Mouse (Mus musculus) adrenal gland, postnatal 10 days (tissue): ENCODE data around the gene Exoc6b. TPM values are rescaled to one million over a fixed set of nuclear protein-coding genes. Genes with fewer than 3 reads are reported as not detected.
"Not testable (repeated sequence)": the region's sequence is repeated elsewhere in the genome, so short reads cannot be mapped to it uniquely, and the experiment has no call there.

Source experiments
- DNase-seq: peaks from one replicate; pipeline ENCODE4 v3.0.0; 2021; ENCODE audit warnings: mixed read lengths
- long read RNA-seq, 2 experiments: library from polyadenylated mRNA; stranded (forward); transcript quantifications; one replicate each; pipeline ENCODE4 v2.0.0; 2021
- total RNA-seq, 2 experiments: library from RNA; stranded (reverse); gene quantifications; 2 replicates each; pipeline ENCODE4 v1.2.3; 2021

Exoc6b gene
- 10 to 100 TPM; 27.3 to 40.3 TPM for total RNA-seq
- long read RNA-seq, experiment 1, partial matches to known transcripts: 3 of 4 reads
- long read RNA-seq, experiment 1, other reads (novel, unspliced or antisense): 0 of 4 reads
- long read RNA-seq, experiment 2, partial matches to known transcripts: 1 of 5 reads
- long read RNA-seq, experiment 2, other reads (novel, unspliced or antisense): 2 of 5 reads

DNA sequence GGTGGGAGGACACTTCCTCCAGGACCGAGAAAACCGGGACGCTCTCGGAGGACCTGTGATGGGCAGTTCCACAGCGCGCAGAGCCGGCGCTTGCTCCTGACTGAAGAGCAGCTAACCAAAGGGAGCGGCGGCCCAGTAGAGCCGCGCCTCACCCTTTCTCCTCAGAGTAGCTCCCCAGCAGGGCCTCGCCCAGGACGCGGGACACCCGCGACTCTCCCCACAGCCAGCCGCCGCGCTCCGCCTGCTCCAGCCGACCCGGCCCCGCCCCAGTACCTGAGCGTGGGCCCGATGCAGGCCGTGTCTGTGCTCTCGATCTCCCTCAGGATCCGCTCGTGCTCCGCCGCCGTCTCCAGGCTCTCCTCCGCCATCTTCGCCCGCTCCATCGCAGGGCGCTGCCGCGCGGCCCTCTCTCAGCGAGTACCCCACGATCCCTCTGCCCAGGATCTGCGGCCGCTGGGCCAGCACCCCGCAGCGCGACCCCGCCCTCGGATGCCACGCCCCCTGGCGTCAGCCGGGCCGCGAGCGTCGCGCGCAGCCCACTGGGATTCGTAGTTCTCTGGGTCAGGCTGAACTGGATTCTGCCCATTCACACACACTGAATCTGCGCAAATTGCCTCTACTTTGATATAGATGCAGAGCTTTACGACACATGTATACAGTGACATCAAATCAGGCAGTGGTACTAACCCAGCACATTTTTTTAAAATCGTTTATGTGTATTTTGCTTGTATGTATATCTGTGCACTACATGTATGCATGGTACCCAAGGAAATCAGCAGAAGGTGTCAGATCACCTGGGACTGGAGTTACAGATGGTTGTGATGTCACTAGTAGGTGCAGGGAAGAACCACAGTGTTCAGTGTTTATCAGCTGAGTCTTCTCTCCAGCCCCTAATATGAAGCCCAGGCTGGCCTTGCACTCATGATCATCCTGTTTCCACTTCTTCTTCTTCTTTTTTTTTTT, at the start of gene Exoc6b:
Gene Exoc6b (minus strand): TSS at position 491 of the 963 bp plus-strand sequence.
- DNase-seq: peak; percentile 94

DNA sequence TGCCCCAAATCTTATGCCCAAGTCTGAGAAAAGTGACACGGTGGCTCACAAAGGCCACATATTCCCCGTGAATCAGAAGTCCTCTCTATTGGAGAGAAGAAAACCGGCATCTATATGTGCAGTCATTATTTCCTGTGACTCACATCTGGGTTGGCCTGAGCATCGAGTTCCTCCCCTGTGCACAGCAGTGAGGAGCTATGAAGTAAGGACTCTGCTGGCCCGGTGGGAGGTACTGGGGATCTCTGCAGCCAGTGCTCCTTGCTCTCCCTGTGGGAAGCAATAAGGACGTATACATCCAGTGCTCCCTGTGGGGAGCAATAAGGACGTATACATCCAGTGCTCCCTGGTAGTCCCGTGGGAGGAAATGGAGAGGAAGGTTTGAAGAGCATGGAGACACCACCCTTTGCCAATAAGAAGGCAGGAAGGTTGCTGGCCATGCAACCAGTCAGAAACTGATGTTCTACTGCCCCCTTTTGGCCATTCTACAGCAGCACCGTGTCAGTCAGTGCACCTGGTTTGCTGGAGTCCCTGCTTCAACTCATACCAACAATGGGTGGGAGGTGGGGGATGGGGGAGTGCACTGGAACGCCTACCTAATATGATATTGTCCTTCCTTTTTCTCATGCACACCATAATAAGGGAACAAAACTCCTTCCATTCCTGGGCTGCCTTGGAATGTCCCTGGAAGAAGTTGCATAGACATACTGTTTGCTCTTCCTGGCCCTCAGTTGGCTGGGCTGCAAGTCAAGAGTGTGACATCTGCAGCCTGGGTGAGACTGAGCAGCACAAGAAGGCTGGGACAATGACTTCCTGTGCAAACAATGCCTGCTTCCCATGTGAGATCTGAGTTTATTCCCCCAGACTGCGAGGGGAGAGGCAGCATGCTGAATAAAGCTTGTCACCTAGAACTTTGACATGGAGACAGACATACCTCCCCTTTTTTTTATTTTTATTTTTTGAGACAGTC, 48.5 kb upstream of the Exoc6b start:
- peak; percentile 69 for DNase-seq

- DNase-seq: no peak
Measured at GRCm38 (mm10) chr6:85105033-85105615, 35.8 kb upstream of the Exoc6b start.

- no peak for DNase-seq
Measured at GRCm38 (mm10) chr6:85103321-85103720, 34.0 kb upstream of the Exoc6b start.

- DNase-seq: peak; percentile 82
Measured at GRCm38 (mm10) chr6:85096441-85096840, 27.1 kb upstream of the Exoc6b start.

- no peak for DNase-seq
Measured at GRCm38 (mm10) chr6:85087425-85087824, 18.1 kb upstream of the Exoc6b start.

GRCm38 (mm10) chr6:85086645-85087044, 17.3 kb upstream of the Exoc6b start:
- DNase-seq: no peak

DNA sequence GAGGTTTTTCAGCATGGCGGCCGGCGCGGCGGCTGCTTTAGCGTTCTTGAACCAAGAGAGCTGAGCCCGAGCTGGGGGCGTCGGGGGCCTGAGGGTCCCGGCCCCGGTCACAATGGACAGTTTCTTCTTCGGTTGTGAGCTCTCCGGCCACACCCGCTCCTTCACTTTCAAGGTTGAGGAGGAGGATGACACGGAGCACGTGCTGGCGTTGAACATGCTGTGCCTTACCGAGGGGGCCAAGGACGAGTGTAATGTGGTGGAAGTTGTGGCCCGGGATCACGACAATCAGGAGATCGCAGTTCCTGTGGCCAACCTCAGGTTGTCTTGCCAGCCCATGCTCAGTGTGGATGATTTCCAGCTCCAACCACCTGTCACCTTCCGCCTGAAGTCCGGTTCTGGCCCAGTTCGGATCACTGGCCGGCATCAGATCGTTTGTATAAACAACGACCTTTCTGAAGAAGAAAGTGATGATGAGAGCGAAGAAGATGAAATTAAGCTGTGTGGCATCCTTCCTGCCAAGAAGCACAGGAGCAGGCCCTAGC, 6.9 kb upstream of the Exoc6b start:
- not testable (repeated sequence) for DNase-seq

DNA sequence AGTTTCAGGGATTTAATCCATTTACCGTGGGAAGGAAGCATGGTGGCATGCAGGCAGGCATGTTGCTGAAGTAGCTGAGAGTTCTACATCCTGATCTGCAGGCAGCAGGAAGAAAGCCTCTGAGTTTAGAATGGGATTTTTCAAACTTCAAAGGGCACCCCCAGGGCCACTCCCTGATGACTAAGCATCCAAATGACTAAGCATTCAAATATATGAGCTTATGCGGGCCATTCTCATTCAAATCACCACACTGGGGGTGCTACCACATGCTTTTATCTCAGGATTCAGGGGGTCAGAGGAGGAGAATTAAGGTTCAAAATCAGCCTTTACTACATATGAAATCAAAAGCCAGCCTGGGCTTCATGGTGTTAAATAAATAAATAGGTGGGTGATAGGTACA, 5.7 kb upstream of the Exoc6b start:
- DNase-seq: peak; percentile 19

GRCm38 (mm10) chr6:85068322-85069022, 841 bp downstream of the Exoc6b start:
- DNase-seq: peak; percentile 27

- no peak for DNase-seq
Measured at GRCm38 (mm10) chr6:85057641-85058040, 11.7 kb downstream of the Exoc6b start.

GRCm38 (mm10) chr6:85051109-85051508, 18.2 kb downstream of the Exoc6b start:
- DNase-seq: no peak

- DNase-seq: peak; percentile 20
Measured at GRCm38 (mm10) chr6:85046531-85046930, 22.8 kb downstream of the Exoc6b start.

- DNase-seq: no peak
Measured at GRCm38 (mm10) chr6:85044621-85045152, 24.6 kb downstream of the Exoc6b start.

DNA sequence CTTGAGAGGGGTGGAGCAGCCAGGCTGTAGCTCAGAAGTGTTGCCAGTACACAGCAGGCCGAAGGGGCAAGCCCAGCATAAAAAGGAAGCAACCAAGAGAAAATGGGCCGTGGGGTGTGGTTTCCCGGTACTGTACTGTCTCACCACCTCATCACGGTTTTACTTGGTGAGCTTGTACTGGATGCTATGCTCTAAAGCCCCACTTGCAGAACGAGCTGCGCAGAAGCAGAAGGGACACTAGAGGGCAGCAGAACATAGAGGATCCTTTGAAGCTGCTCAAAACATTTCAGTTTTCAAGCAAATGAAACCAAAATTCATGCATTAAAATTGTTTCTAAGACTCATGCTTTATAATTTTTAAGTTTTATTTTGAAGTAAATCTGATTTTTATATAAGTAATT, 31.6 kb downstream of the Exoc6b start:
- peak; percentile 72 for DNase-seq

- DNase-seq: no peak
Measured at GRCm38 (mm10) chr6:85029671-85030070, 39.6 kb downstream of the Exoc6b start.

- no peak for DNase-seq
Measured at GRCm38 (mm10) chr6:85024403-85024802, 44.9 kb downstream of the Exoc6b start.

DNA sequence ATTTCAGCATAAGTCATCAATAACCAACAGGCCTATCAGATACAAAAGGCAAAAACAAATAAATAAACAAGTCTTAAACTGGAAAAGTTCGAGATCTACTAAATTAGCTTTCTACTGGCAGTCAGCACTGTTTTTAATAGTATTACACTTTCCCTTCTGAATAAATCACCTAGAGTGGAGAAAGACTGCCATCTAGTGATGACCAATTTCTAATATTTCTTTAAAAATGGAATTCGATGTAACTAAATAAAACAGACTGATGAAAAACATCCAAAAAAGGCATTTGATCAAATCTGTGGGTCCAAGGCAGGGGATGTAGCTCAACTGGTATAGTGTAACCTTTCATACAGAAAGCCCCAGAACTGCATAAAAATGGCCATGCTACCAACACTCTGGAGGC, 52.3 kb downstream of the Exoc6b start:
- no peak for DNase-seq

DNA sequence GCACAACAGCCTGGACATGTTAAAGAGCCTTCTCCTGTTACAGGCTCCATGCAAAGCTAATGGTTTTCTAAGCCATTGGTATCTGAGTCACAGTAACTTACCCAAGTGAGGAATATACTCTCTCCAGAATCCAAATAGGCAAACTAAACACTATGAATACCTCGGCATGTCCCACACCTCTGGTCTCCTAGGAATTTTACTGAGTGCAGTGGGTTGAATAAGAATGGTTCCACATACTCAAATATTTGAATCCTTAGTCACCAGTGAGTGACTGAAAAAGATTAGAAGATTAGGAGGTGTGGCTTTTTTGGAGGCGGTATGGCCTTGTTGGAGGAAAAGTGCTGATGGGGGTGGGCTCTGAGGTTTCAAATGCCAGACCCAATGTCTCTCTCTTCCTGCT, 55.4 kb downstream of the Exoc6b start:
- no peak for DNase-seq

DNA sequence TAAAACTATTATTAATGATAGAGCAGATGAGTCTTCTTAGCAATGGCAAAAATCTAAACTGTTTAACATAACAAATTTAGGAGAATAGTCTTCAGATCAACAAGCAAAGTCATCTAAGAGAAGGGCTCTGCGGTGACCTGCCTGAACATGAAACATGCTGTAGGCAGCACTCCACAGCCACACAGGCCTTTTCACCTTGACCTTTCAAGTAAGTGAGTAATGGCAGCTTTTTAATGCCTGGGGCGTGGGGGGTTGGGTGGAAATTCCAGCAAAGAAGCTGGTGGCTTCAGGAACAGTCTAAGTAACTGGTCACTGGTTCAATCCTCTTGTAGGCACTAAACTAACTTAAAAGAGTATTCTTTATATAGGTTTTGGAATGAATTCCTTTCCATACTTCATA, 58.9 kb downstream of the Exoc6b start:
- DNase-seq: peak; percentile 47

- no peak for DNase-seq
Measured at GRCm38 (mm10) chr6:84995418-84995817, 73.9 kb downstream of the Exoc6b start.
